Mouse (Mus musculus) liver, postnatal 0 days (tissue): ENCODE measurements at regions not wholly inside any gene's neighbourhood (a gene's known extent, or its start where the extent isn't known, plus 50 kb on each side); places are given as distances from the start of the nearest gene placed in this dataset.

Experiments
- CTCF ChIP-seq: sonication (generic); IDR thresholded peaks from 2 replicates; pipeline ENCODE4 v1.5.1; 2016; ENCODE audit warnings: antibody characterized with exemption, low read depth
- EP300 ChIP-seq: IDR thresholded peaks from 2 replicates; pipeline ENCODE4 v1.6.1; 2016; ENCODE audit warnings: antibody characterized with exemption, low read depth, mild to moderate bottlenecking

DNA sequence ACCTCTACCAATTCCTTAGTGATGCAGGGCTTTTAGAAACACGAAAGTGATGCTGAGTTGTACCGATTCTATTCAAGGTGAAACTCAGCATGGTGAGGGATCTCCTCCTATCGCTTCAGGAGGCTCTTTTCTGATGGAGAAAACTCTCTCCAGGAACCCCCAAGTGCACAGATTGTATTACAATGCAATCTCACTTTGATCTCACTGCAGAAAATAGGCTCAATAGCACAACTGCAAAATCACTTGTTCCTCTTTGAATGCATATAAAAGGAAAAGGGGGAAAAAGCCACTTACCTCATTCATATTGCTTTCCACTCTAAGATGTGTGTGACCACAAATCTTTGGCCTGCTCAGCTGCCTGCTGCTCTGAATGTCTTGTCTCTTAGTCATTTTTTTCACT is 378.5 kb downstream of the Fam84b start:
- no peak for TF ChIP-seq CTCF
- no peak for TF ChIP-seq EP300
